Comparison of ENCODE assay signal across 9 mouse cellular contexts in the genomic region with DNA sequence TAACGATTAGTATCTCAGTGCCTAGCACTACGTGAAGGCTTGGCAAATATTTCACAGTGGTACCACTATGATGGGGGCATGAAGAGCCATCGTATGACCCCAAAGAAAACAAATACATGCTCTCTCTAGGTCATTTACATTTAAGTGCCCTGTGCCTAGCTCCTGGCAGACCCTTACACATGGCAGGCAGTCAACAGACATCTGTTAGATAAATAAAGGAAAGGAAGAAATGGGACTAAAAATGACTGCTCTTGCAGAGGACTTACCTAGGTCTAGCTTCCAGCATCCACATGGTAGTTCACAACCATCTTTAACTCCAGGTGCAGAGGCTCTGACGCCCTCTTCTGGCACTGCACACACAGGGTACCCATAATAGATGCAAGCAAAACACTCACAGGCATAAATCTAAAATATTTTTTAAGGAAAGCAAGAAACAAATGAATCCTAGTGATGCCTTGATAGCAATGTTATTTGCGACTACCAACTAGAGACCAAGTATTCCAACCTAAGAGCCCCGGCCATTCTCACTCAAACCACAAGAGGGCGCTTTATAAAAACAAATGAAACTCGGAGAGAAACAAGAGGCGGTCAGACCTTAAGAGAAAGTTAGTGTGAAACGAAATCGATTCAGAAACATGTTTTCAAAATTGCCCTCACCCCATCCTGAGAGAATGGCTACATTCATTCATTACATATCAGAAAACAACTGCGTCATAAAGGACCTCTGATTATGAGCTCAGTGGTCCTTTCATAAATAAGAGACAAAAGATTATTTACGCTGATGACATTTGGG. TPM values are rescaled to one million over a fixed set of nuclear protein-coding genes. Genes with fewer than 3 reads are reported as not detected.
DNase-seq lines count a peak whose midpoint lies in the region; ATAC-seq and TF ChIP-seq lines count a peak whose summit lies in the region.
"Had no signal": no experiment of that assay in that cellular context is flagged by ENCODE, and none has a peak within 500 bp of the region (broad histone marks: within the 10 kb centered on the region; RNA-seq: fewer than 3 reads in every experiment).

No protein-coding gene starts in this region.

- no peaks in the 10 kb centered on the region for H3K9me3 ChIP-seq in heart, embryonic 14.5 days (ENCODE audit: control insufficient read depth, low read length)
- H3K9me3 ChIP-seq in kidney, postnatal 0 days (replicated peaks; ENCODE audit: low read length) = no peaks in the 10 kb centered on the region

- H3K9ac ChIP-seq in heart, embryonic 14.5 days (ENCODE audit: low read length) = peak overlapping the region; percentile 42; the same call in 1 of the 2 replicates
- H3K9ac ChIP-seq in kidney, postnatal 0 days (ENCODE audit: low read depth, low read length) = no peak overlapping the region
- H3K9ac ChIP-seq in liver, adult 2 months (ENCODE audit: low read depth, low read length) = peak overlapping the region; percentile 50; the same call in 1 of the 2 replicates

- peak; percentile 81 for TF ChIP-seq CTCF in kidney, postnatal 0 days (IDR thresholded peaks at IDR 0.05; ENCODE audit: low read depth)
- TF ChIP-seq CTCF in liver, adult 2 months (IDR thresholded peaks at IDR 0.05; ENCODE audit: low read depth, low read length) = no peak; the same call in 1 of the 2 replicates
- TF ChIP-seq CTCF in testis, adult 2 months (IDR thresholded peaks at IDR 0.05; ENCODE audit: control insufficient read depth, insufficient read depth, insufficient replicate concordance, low read depth, low read length) = no peak

- no peak overlapping the region for H3K27ac ChIP-seq in heart, embryonic 14.5 days (replicated peaks in 1 of 2; ENCODE audit: control insufficient read depth in 1 of 2, insufficient read depth in 1 of 2, low read depth in 2 of 2, low read length in 2 of 2)
- H3K27ac ChIP-seq in kidney, postnatal 0 days = no peak overlapping the region
- H3K27ac ChIP-seq in liver, adult 2 months (replicated peaks; ENCODE audit: insufficient read depth, low read depth, low read length) = no peak overlapping the region
- H3K27ac ChIP-seq in testis, adult 2 months (ENCODE audit: control insufficient read depth, insufficient read depth, low read depth, low read length) = peak overlapping the region; percentile 49

- peak; percentile 78 for DNase-seq in CD4-positive, CD25-positive, alpha-beta regulatory T cell, adult 2 months (ENCODE audit: low read depth, low spot score)
- peak; percentile 65 to 70 for DNase-seq in adrenal gland, postnatal 36 days
- peak; percentile 52 for DNase-seq in fibroblast of lung, adult 2 months (ENCODE audit: low read depth)
- peak; percentile 89 for DNase-seq in kidney, postnatal 0 days (ENCODE audit: low spot score)
- peak; percentile 58 for DNase-seq in liver, adult 2 months (ENCODE audit: extremely low read depth, low read depth, low spot score)

- no peaks in the 10 kb centered on the region for H3K36me3 ChIP-seq in heart, embryonic 14.5 days (ENCODE audit: control insufficient read depth, insufficient read depth, low read length)
- H3K36me3 ChIP-seq in kidney, postnatal 0 days (ENCODE audit: insufficient read depth, low read length) = no peaks in the 10 kb centered on the region
- no peaks in the 10 kb centered on the region for H3K36me3 ChIP-seq in liver, adult 2 months (ENCODE audit: control insufficient read depth, insufficient read depth, low read length)
- no peaks in the 10 kb centered on the region for H3K36me3 ChIP-seq in myocyte (ENCODE audit: control insufficient read depth, insufficient read depth)
- no peaks in the 10 kb centered on the region for H3K36me3 ChIP-seq in testis, adult 2 months (ENCODE audit: control insufficient read depth, insufficient read depth, low read length)

- no peak for ATAC-seq in heart, embryonic 14.5 days (ENCODE audit: insufficient number of reproducible peaks, insufficient read depth, low FRiP score, low read depth)
- ATAC-seq in kidney, postnatal 0 days (replicated peaks; ENCODE audit: low FRiP score, low read depth) = peak; percentile 67

- no peaks in the 10 kb centered on the region for H3K27me3 ChIP-seq in heart, embryonic 14.5 days (ENCODE audit: control insufficient read depth, insufficient read depth, low read length)
- no peaks in the 10 kb centered on the region for H3K27me3 ChIP-seq in kidney, postnatal 0 days (ENCODE audit: insufficient read depth, low read length)
- no peaks in the 10 kb centered on the region for H3K27me3 ChIP-seq in liver, adult 2 months (ENCODE audit: control insufficient read depth, insufficient read depth, low read length)
- no peaks in the 10 kb centered on the region for H3K27me3 ChIP-seq in myocyte (ENCODE audit: control insufficient read depth, insufficient read depth, insufficient read length)
- no peaks in the 10 kb centered on the region for H3K27me3 ChIP-seq in testis, adult 2 months (ENCODE audit: control insufficient read depth, insufficient read depth, low read length)

- no peak overlapping the region for H3ac ChIP-seq in myocyte (ENCODE audit: control insufficient read depth, insufficient read length)

- H3K4me1 ChIP-seq in heart, embryonic 14.5 days (ENCODE audit: control insufficient read depth in 2 of 2, insufficient read depth in 2 of 2, low read length in 2 of 2) = no peaks in the 10 kb centered on the region
- H3K4me1 ChIP-seq in kidney, postnatal 0 days (replicated peaks; ENCODE audit: insufficient read depth, low read length) = no peaks in the 10 kb centered on the region
- H3K4me1 ChIP-seq in liver, adult 2 months (ENCODE audit: control insufficient read depth, insufficient read depth, low read length) = peaks cover 2% of the 10 kb centered on the region; the same call in 1 of the 2 replicates
- H3K4me1 ChIP-seq in testis, adult 2 months (ENCODE audit: control insufficient read depth, insufficient read depth, low read length) = peaks cover 2% of the 10 kb centered on the region

- 32% methylated on average over 13 of the region's 13 CpGs for WGBS in heart, embryonic 14.5 days
- 26% methylated on average over 13 of the region's 13 CpGs for WGBS in kidney, postnatal 0 days
- 37% methylated on average over 13 of the region's 13 CpGs for WGBS in liver, adult 2 months

- no peaks in the 10 kb centered on the region for H3K79me2 ChIP-seq in liver, adult 2 months (ENCODE audit: control insufficient read depth, insufficient read depth, low read length)
- H3K79me2 ChIP-seq in myocyte (ENCODE audit: control insufficient read depth, insufficient read depth) = no peaks in the 10 kb centered on the region

- H3K4me3 ChIP-seq in heart, embryonic 14.5 days (ENCODE audit: control insufficient read depth in 1 of 2, insufficient read depth in 1 of 2, low read depth in 1 of 2, low read length in 2 of 2) = peak overlapping the region; percentile 21 to 27; a peak in 2 of 4 replicates
- peak overlapping the region; percentile 13; the same call in 1 of the 2 replicates for H3K4me3 ChIP-seq in kidney, postnatal 0 days (replicated peaks; ENCODE audit: low read depth, low read length)
- H3K4me3 ChIP-seq in liver, adult 2 months (ENCODE audit: insufficient read depth, low read depth, low read length) = peak overlapping the region; percentile 9; the same call in 1 of the 2 replicates
- peak overlapping the region; percentile 15 for H3K4me3 ChIP-seq in myocyte
- H3K4me3 ChIP-seq in testis, adult 2 months (ENCODE audit: control insufficient read depth, low read depth, low read length) = peak overlapping the region; percentile 91
- H3K4me3 ChIP-seq: erythroblast, embryonic 14.5 days had no signal

- peak overlapping the region; percentile 61 for H3K4me2 ChIP-seq in heart, embryonic 14.5 days (ENCODE audit: low read length)
- peak overlapping the region; percentile 41 for H3K4me2 ChIP-seq in kidney, postnatal 0 days (ENCODE audit: low read length)
- peak overlapping the region; percentile 90 for H3K4me2 ChIP-seq in myocyte (ENCODE audit: low read depth)

- TF ChIP-seq POLR2A in liver, adult 2 months (IDR thresholded peaks at IDR 0.05; ENCODE audit: extremely low read depth, insufficient read depth, low read length) = no peak
- TF ChIP-seq POLR2A in myocyte (IDR thresholded peaks at IDR 0.05; ENCODE audit: insufficient read length, low read depth) = no peak
- TF ChIP-seq POLR2A in testis, adult 2 months (IDR thresholded peaks at IDR 0.05; ENCODE audit: control insufficient read depth, low read depth, low read length) = no peak

TF ChIP-seq in myocyte, 11 proteins besides CTCF, POLR2A, EP300 and RAD21:
- no peak for TF ChIP-seq TCF3 (IDR thresholded peaks at IDR 0.05; ENCODE audit: insufficient read length, low read depth)

RNA-seq across cellular contexts. Expression of gene Lrrc8b, which starts 15.7 kb away (rescaled TPM):
- total RNA-seq in adrenal gland, postnatal 36 days (2021) = 100 to 1,000 TPM in 1 of 2 experiments, 10 to 100 TPM in 1; 94.1 to 127 TPM
- 5.0 and 5.4 TPM in 2 replicates for polyA plus RNA-seq in heart, embryonic 14.5 days (2014; fragmentation: Nextera tagmentation; extraction: Ambion mirVana)
- 7.0 and 7.2 TPM in 2 replicates for polyA plus RNA-seq in kidney, postnatal 0 days (2015; fragmentation: Nextera tagmentation; extraction: Ambion mirVana)
- total RNA-seq in liver, adult 2 months (2014; rRNA removed) = 0.60 and 0.65 TPM in 2 replicates
- 0.36 and 0.42 TPM in 2 replicates for polyA plus RNA-seq in liver, adult 2 months (2012; rRNA removed)
- 4.4 TPM for polyA plus RNA-seq in myocyte (2012; fragmentation: generic; extraction: Trizol)
- polyA plus RNA-seq in testis, adult 2 months (2012; rRNA removed) = 320 and 336 TPM in 2 replicates

Comparison
In these comparisons a context has a peak if more than half of its experiments do, and no peak if none do; other contexts are left out.
1. H3K4me3 ChIP-seq: peak in every context shown above with its lines; median percentile 91 in testis, adult 2 months; 24 in heart, embryonic 14.5 days; 15 in myocyte; 13 in kidney, postnatal 0 days; 9 in liver, adult 2 months.
2. RNA of gene Lrrc8b, which starts 15.7 kb away (polyA plus RNA-seq): 320 to 336 TPM in testis, adult 2 months; 7.0 to 7.2 TPM in kidney, postnatal 0 days, 5.0 to 5.4 TPM in heart, embryonic 14.5 days, 4.4 TPM in myocyte (single experiment) and 0.36 to 0.42 TPM in liver, adult 2 months; every median in the first group is over 10 times any median in the second.
3. Peak in every context shown above with its lines, with median percentiles within 50 percentile points of each other: DNase-seq and H3K4me2 ChIP-seq.